Mouse (Mus musculus) adrenal gland, adult 2 months (tissue): ENCODE results near the gene Aqr. TPM values are rescaled to one million over a fixed set of nuclear protein-coding genes. Genes with fewer than 3 reads are reported as not detected.
"Not testable (repeated sequence)": the region's sequence is repeated elsewhere in the genome, so short reads cannot be mapped to it uniquely, and the experiment has no call there.

Experiments
- DNase-seq: peaks from one replicate; pipeline ENCODE4 v3.0.0; 2021
- long read RNA-seq: library from polyadenylated mRNA; stranded (forward); transcript quantifications from one replicate; pipeline ENCODE4 v2.0.0, GENCODE M21; 2021
- polyA plus RNA-seq: library from polyadenylated mRNA; depleted of rRNA; stranded (reverse); fragments of >200 nt; gene quantifications from 2 replicates; pipeline ENCODE4 v1.2.3, GENCODE M21; 2012; rRNA removed
- total RNA-seq, 2 experiments: library from RNA; stranded (reverse); gene quantifications; 2 replicates each; pipeline ENCODE4 v1.2.3; 2021

The Aqr gene
- total RNA-seq (10 to 100 TPM; 32.5 to 40.9 TPM), polyA plus RNA-seq (13.6 and 18.0 TPM in 2 replicates)
- long read RNA-seq, full-length matches to known transcripts = 11 of 14 reads
- long read RNA-seq, partial matches to known transcripts = 2 of 14 reads
- long read RNA-seq, other reads (novel, unspliced or antisense) = 1 of 14 reads

- not testable (repeated sequence) for DNase-seq
Observed at GRCm38 (mm10) chr2:114186924-114187323, at the start of gene Aqr. Aqr (minus strand) TSS chr2:114187024.

- DNase-seq = no peak
Observed at GRCm38 (mm10) chr2:114236566-114236965, 49.7 kb upstream of the Aqr start.

GRCm38 (mm10) chr2:114235584-114235983 is 48.8 kb upstream of the Aqr start:
- DNase-seq = no peak

- DNase-seq = no peak
Observed at GRCm38 (mm10) chr2:114231248-114231647, 44.4 kb upstream of the Aqr start.

- no peak for DNase-seq
Observed at GRCm38 (mm10) chr2:114228672-114229071, 41.8 kb upstream of the Aqr start.

GRCm38 (mm10) chr2:114205036-114205435 is 18.2 kb upstream of the Aqr start:
- DNase-seq = no peak

- DNase-seq = no peak
Observed at GRCm38 (mm10) chr2:114201574-114201973, 14.8 kb upstream of the Aqr start.

- peak; percentile 87 for DNase-seq
Observed at GRCm38 (mm10) chr2:114200932-114201559, 14.2 kb upstream of the Aqr start, which contains the start of gene Zfp770. Zfp770 (minus strand) TSS chr2:114201469.

GRCm38 (mm10) chr2:114196421-114196820 is 9.6 kb upstream of the Aqr start:
- DNase-seq = no peak

- DNase-seq = no peak
Observed at GRCm38 (mm10) chr2:114177802-114178733, 8.8 kb downstream of the Aqr start.

GRCm38 (mm10) chr2:114174651-114175484 is 12.0 kb downstream of the Aqr start:
- DNase-seq = peak; percentile 88

GRCm38 (mm10) chr2:114173248-114173647 is 13.6 kb downstream of the Aqr start:
- DNase-seq = no peak

GRCm38 (mm10) chr2:114167837-114168236 is 19.0 kb downstream of the Aqr start:
- DNase-seq = no peak

GRCm38 (mm10) chr2:114161978-114162377 is 24.8 kb downstream of the Aqr start:
- DNase-seq = no peak

GRCm38 (mm10) chr2:114157345-114157744 is 29.5 kb downstream of the Aqr start:
- DNase-seq = no peak

- no peak for DNase-seq
Observed at GRCm38 (mm10) chr2:114156639-114157038, 30.2 kb downstream of the Aqr start.

- no peak for DNase-seq
Observed at GRCm38 (mm10) chr2:114153247-114153646, 33.6 kb downstream of the Aqr start.

GRCm38 (mm10) chr2:114146864-114147458 is 39.9 kb downstream of the Aqr start:
- DNase-seq = peak; percentile 3

- DNase-seq = peak; percentile 4
Observed at GRCm38 (mm10) chr2:114145315-114145801, 41.5 kb downstream of the Aqr start.

GRCm38 (mm10) chr2:114144915-114145314 is 41.9 kb downstream of the Aqr start:
- no peak for DNase-seq

GRCm38 (mm10) chr2:114143842-114144241 is 43.0 kb downstream of the Aqr start:
- no peak for DNase-seq
